Mouse (Mus musculus) erythroblast, embryonic 14.5 days (primary cell): ENCODE measurements around the gene Usp5. TPM values are rescaled to one million over a fixed set of nuclear protein-coding genes. Genes with fewer than 3 reads are reported as not detected.

Experiments
- H3K27me3 ChIP-seq: 2 replicates; pipeline ENCODE4 v1.6.1; 2012; ENCODE audit warnings: inconsistent platforms; ENCODE audit not compliant: control insufficient read depth
- H3K36me3 ChIP-seq: 2 replicates; pipeline ENCODE4 v1.6.1; 2012; ENCODE audit warnings: mild to moderate bottlenecking, inconsistent platforms; ENCODE audit not compliant: control insufficient read depth
- H3K4me1 ChIP-seq: 2 replicates; pipeline ENCODE4 v1.6.1; 2012; ENCODE audit warnings: inconsistent platforms; ENCODE audit not compliant: control insufficient read depth
- H3K4me3 ChIP-seq: replicated peaks from 2 replicates; pipeline ENCODE3; 2012; ENCODE audit warnings: moderate library complexity, mild to moderate bottlenecking, inconsistent platforms
- H3K9me3 ChIP-seq: 2 replicates; pipeline ENCODE4 v1.6.1; 2012; ENCODE audit warnings: low read length, inconsistent platforms, mixed read lengths; ENCODE audit not compliant: control insufficient read depth
- GATA1 ChIP-seq: IDR thresholded peaks from 2 replicates; pipeline ENCODE4 v1.6.1; 2012; ENCODE audit warnings: low read length, inconsistent platforms, mixed read lengths
- TAL1 ChIP-seq: IDR thresholded peaks from 3 replicates; pipeline ENCODE4 v1.6.1; 2012; ENCODE audit warnings: low read length, inconsistent platforms, mixed read lengths
- polyA plus RNA-seq: library from polyadenylated mRNA; stranded (reverse); fragments of >175 nt; gene quantifications from 2 replicates; pipeline ENCODE4 v1.2.3, GENCODE M21; 2012

The Usp5 gene
- polyA plus RNA-seq, 1 experiment, result 4.6 TPM

DNA sequence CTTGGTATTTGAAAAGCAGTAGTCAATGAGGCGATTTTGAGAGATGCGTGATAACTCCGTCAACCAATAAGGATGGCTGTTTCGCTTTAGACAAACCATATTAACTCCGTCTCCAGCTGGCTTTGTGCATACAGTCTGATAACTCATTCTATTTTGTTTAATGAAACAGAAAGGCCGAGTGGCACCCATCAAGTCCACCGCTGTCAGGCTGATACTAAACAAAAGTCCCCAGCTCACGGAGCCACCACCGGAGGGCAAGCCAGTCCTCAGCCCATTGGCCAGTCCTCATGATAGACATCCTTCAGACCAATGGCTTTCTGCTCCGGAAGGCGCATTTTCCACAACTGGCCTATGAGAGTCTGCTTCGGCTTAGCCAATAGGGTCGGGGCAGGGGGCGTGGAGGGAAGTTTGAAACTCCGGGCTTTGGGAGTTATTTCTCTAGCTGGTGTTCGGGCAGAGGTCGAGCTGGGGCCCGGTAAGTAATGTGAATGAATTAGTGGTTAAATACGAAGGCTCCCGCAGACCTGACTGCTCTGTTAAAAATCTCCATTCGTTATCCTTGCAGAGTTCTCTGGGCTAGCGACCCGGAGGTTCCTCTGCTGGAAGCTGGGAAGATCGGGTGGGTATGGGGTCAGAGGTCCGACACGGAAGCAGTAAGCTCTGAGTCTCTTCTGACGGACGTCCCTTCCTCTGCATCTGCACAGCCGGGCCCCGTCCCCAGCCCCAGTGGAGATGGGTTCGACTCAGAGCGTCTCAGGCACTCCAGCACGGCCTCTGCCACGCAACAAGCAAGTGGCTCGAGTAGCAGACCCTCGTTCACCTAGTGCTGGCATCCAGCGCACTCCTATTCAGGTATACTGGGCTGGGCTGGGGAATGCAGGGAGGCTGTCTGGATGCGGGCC lies 766 bp upstream of the Usp5 start:
- no peaks in the 10 kb centered on the region for H3K27me3 ChIP-seq
- TF ChIP-seq GATA1 (peak; percentile 63), TAL1 (no peak)
- peaks cover 68% of the 10 kb centered on the region for H3K36me3 ChIP-seq
- peak overlapping the region; percentile 74 for H3K4me3 ChIP-seq
- no peaks in the 10 kb centered on the region for H3K9me3 ChIP-seq
- H3K4me1 ChIP-seq, result peaks cover 49% of the 10 kb centered on the region

DNA sequence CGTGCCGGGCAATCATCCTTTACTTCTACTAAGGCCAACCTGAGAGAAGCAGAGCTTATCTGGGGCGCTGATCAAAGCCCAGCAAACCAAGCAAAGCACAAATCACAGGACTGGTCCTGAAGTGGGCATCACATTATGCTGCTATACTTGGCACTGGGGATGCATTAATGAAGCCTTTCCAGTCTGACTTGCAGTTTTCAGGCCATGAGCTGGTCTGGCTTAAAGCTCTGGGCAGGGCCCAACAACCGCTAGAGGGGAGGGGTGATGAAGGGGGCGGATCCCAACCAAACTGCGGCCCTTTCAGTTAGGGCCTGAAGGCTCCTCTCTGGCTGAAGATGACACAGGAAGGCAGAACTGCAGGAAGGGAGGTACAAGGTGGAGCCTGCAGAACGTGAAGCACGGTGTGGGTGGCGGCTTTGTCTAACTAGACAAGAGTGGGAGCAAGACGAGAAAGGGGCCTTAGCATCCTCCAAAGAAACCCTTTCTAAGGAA lies 1.1 kb downstream of the Usp5 start:
- peak overlapping the region; percentile 74 for H3K4me3 ChIP-seq
- peak; percentile 87 for TF ChIP-seq GATA1
- no peak for TF ChIP-seq TAL1
- H3K27me3 ChIP-seq, result no peaks in the 10 kb centered on the region
- H3K4me1 ChIP-seq, result peaks cover 42% of the 10 kb centered on the region
- no peaks in the 10 kb centered on the region for H3K9me3 ChIP-seq
- peaks cover 68% of the 10 kb centered on the region for H3K36me3 ChIP-seq

- Histone ChIP-seq H3K4me3 (no peak overlapping the region), H3K4me1 (peaks cover 2% of the 10 kb centered on the region; the same call in 1 of the 2 replicates), H3K36me3 (peaks cover 98% of the 10 kb centered on the region), H3K9me3 (no peaks in the 10 kb centered on the region), H3K27me3 (no peaks in the 10 kb centered on the region)
- TF ChIP-seq GATA1, result no peak
- no peak for TF ChIP-seq TAL1
Measured at GRCm38 (mm10) chr6:124822049-124822448, 7.2 kb downstream of the Usp5 start.

DNA sequence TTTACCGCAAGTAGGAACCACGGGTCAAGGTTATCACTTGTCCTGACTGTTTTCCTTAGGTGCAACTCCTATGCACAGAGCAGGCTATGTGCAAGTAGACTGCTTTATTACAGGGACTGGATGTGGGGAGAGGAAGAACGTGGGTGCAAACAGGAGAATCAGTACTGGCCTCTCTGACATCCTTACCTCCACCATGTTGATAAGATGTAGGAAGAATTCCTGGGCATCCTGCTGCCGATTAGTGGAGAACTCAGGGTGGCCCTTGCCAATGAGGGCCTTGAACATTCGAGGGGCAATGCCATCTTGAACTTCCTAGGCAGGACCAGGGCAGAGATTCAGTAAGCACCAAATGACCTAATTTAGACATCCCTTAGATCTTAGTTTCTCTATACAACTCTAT lies 8.4 kb downstream of the Usp5 start:
- TF ChIP-seq GATA1 (no peak), TAL1 (no peak)
- H3K27me3 ChIP-seq, result no peaks in the 10 kb centered on the region
- no peak overlapping the region for H3K4me3 ChIP-seq
- no peaks in the 10 kb centered on the region for H3K9me3 ChIP-seq
- peaks cover 100% of the 10 kb centered on the region for H3K36me3 ChIP-seq
- H3K4me1 ChIP-seq, result no peaks in the 10 kb centered on the region

GRCm38 (mm10) chr6:124817971-124818370 lies 11.3 kb downstream of the Usp5 start:
- no peaks in the 10 kb centered on the region for H3K27me3 ChIP-seq
- peaks cover 21% of the 10 kb centered on the region for H3K4me1 ChIP-seq
- peaks cover 82% of the 10 kb centered on the region for H3K36me3 ChIP-seq
- TF ChIP-seq GATA1, result no peak
- TF ChIP-seq TAL1, result no peak
- H3K4me3 ChIP-seq, result no peak overlapping the region
- H3K9me3 ChIP-seq, result no peaks in the 10 kb centered on the region

GRCm38 (mm10) chr6:124817563-124817962 lies 11.7 kb downstream of the Usp5 start:
- Histone ChIP-seq H3K27me3 (no peaks in the 10 kb centered on the region), H3K4me1 (peaks cover 25% of the 10 kb centered on the region), H3K9me3 (no peaks in the 10 kb centered on the region), H3K4me3 (no peak overlapping the region), H3K36me3 (peaks cover 81% of the 10 kb centered on the region)
- no peak for TF ChIP-seq TAL1
- TF ChIP-seq GATA1, result no peak

GRCm38 (mm10) chr6:124817125-124817524 lies 12.2 kb downstream of the Usp5 start:
- TF ChIP-seq TAL1, result no peak
- no peak for TF ChIP-seq GATA1
- Histone ChIP-seq H3K9me3 (no peaks in the 10 kb centered on the region), H3K4me1 (peaks cover 29% of the 10 kb centered on the region), H3K27me3 (no peaks in the 10 kb centered on the region), H3K36me3 (peaks cover 81% of the 10 kb centered on the region), H3K4me3 (no peak overlapping the region)

DNA sequence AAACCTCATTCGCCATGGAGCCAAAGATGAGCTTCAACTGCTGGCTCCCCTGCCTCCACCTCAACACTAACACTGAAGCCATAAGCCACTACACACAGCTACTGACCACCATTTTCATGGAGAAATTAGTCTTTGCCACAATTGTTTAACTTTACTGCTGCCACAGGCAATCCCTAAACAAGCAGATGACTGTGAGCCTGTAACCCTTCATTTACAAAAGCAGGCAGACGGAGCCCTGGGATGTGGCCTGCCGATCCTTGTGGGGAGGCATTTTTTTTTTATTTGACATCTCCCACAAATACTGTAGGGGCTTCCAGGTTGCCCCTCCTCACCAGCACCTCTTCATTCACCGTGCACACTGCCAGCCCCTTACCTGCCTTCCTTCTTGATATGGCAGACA lies 12.7 kb downstream of the Usp5 start:
- Histone ChIP-seq H3K27me3 (no peaks in the 10 kb centered on the region), H3K36me3 (peaks cover 81% of the 10 kb centered on the region), H3K4me3 (no peak overlapping the region), H3K9me3 (no peaks in the 10 kb centered on the region), H3K4me1 (peaks cover 35% of the 10 kb centered on the region)
- TF ChIP-seq GATA1 (no peak), TAL1 (no peak)
